Mouse (Mus musculus) kidney, adult 9 months (tissue): ENCODE measurements at regions not wholly inside any gene's neighbourhood (a gene's known extent, or its start where the extent isn't known, plus 50 kb on each side); places are given as distances from the start of the nearest gene placed in this dataset.

Experiments
- DNase-seq: peaks from one replicate; pipeline ENCODE4 v3.0.0; 2022

DNA sequence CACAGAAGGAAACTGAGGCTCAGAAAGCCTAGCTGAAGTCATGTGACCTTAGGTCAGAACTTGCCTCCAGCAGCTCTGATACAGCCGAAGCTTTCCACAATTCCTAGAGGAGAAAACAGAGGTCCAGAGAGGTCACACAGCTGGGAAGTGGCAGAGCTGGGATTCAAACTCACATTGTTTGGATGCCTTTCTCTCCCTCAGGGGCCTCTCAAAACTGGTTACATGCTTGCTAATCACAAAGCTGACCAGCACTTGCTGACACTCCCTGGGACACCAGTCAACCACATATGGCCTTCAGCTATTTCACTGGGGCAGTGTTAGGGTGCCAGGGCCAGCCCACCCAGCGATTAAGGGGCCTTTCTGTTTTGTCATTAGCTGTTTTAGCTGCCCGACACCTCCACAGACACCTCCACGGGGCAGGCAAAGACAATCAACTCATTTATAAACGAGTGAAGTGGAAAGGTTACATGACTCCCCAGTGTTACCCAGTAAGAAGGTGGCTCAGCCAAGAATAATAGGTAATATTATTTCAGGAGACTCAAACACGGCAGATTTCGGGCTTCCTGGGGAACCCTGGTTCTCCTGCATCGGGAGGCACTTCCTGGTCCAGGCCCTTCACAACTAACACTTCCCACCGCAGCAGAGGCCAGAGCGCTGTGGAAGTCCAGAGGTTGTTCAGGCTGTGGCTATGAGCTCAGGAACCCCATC, 71.4 kb downstream of the 2410131K14Rik start:
- no peak for DNase-seq

DNA sequence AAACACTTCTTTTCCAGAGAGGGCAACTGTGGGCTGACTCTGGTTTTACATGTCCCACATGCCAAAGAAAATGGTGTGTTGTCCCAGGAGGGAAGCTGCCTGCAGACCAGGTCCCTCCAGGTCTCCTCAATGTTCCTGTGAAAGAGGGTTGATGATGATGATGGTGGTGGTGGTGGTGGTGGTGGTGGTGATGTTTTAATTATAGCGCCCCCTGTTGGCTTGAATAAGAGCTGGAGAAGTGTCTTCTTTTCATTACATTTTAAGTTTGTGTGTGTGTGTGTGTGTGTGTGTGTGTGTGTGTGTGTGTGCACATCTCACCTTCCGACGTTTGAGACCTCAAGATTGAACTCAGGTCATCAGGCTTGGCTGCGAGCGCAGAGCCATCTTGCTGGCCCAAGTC, 73.0 kb downstream of the 2410131K14Rik start:
- no peak for DNase-seq

DNA sequence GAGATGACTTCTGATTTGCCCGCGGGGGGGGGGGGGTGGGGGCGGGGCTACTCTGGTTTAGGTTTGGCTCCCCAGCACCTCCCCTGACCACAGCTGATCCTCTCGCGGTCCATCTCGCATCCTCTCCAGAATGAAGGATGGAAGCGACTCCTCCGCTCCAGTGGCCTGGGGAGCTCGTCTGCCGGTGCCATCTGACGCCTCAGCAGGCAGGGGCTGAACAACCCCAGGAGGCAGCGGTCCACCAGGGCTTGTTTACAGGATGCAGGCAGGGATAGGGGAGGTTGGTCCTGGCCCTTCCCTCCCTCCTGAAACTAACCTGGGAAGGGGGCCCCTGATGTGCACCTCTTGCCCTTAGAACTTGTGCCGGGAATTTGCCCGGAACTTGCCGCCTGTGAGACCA, 73.9 kb downstream of the 2410131K14Rik start:
- no peak for DNase-seq

DNA sequence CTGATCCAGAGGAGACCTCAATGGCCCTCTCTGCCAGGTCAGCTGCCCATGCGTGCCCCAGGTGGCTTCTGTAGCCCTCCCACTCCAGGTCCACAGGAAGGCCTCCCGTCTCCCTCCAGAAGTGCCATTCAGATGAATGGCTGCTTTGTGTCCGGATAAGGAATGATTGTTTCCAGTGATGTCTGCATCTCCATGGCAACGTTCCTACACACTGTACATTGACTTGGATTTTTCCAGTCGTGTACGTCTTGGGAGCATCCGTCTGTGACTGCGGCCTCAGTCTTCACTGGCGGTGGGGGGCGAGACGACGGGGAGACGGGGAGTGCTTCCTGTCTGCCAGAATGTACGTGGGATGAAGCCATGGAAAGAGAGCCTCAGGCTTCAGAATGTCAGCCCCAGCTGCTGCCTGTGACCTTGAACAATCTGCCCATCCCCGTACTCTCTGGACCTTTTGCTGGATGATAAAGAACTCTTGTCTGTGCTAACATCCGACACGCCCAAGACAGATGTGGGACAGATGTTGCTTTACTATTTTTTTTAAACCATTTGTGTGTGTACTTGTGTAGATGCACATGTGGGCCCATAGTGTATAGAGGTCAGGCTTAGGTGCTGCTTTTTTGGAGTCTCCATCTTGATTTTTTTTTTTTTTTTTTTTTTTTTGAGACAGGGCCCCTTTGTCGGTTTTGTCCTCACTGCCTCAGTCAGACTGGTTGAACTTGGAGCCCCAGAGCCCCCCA, 76.9 kb downstream of the 2410131K14Rik start:
- no peak for DNase-seq

GRCm38 (mm10) chr5:118323151-118323550, 78.1 kb downstream of the 2410131K14Rik start:
- DNase-seq: no peak

DNA sequence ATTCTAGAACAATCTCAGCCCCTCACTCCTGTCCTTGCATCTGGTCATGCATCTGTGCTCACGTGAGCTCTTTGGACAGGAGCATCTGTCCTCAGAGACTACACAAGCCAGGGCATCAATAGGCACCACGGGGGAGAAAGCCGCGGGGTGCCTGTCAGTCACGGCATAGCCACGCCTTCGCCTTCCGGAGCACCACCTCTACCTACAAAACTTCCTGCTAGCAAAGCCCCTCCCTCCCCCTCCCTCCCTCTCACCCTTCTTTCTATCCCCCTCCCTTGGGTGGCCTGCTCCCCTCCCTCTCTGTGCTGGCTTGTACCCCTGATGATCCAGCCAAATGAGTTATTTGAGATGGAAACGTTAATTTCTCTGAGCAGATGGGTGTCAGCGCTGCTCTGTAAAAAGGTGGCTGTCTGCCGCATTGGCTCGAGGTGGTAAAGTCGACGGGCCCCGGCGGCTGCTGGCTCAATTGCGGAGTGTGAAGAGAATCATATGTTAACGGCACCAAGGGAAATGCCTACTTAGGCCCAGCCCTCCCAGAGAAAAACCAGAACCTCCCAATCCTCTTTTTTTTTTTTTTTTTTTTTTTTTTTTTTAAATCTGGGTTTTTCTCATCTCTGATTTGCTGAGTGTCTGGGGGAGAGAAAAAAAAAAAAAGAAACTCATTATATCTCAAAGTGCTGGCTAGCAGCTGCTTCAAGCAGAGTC, 82.0 kb downstream of the 2410131K14Rik start:
- DNase-seq: no peak

DNA sequence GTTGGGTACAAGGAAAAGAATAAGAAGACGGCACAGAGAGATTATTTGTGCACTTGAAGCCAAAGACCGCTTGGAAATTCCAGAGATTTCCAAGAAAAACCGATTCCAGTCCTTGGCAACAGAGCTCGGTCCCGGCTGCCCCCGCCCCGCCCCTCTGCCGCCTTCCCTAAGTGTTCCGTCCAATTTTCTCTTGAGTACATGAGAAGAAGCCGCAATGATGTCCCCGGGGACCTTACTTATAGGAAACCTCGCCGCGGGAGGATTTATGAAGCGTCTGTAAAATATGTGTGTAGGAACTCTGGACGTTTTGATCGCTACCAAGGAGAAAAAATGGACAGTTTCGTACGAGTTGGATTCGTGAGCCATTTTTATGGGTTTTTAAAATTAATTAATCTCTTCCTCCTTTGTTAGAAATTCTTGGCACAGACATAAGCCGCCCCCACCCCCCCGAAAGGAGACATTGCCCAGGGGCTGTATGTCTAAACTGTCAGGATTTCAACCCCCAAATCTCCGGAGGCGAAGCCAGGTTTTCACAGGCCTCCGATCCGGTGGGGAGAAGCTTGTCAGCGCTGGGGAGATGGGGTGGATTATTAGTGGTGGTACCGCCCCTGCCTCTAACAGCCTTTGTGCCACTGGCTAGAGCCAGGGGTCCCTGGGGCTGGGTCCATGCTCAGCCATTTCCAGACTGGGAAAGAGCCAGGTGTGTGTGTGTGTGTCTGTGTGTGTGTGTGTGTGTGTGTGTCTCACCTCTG, 83.1 kb downstream of the 2410131K14Rik start:
- peak; percentile 18 for DNase-seq

DNA sequence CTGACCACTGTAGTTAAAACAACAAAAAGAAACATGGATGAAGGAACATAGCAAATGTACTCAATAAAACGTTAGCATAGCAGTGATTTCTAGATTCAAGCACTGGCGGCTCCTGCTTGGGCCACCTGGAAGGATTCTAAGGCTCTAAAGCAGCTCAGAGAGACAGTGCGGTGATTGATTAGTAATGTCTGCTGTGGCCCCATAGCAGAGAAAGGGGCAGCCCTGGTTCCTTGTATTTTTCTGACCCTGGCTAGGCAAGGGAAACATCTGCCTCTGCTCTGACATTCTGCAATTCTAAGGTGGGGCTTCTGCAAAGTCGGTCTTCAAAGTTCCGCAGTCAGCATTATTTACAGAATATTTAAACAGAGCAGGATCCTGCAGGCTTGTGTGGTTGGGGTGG, 84.1 kb downstream of the 2410131K14Rik start:
- no peak for DNase-seq

DNA sequence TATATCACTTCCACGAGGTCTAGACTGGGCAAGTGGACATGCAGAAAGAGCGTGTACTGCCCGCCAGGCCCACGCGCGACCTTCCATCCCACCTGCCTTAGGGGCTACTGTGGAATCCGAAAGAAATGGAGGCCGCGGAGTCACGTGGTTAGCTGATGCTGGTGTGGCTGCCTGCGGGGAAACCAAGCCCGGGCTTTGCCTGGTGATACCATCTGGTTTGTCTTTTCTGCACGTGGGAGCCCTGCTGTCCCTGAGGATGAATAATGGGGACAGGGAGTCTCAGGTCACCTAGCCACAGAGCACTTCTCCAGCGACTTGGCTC, 86.2 kb downstream of the 2410131K14Rik start:
- DNase-seq: no peak

DNA sequence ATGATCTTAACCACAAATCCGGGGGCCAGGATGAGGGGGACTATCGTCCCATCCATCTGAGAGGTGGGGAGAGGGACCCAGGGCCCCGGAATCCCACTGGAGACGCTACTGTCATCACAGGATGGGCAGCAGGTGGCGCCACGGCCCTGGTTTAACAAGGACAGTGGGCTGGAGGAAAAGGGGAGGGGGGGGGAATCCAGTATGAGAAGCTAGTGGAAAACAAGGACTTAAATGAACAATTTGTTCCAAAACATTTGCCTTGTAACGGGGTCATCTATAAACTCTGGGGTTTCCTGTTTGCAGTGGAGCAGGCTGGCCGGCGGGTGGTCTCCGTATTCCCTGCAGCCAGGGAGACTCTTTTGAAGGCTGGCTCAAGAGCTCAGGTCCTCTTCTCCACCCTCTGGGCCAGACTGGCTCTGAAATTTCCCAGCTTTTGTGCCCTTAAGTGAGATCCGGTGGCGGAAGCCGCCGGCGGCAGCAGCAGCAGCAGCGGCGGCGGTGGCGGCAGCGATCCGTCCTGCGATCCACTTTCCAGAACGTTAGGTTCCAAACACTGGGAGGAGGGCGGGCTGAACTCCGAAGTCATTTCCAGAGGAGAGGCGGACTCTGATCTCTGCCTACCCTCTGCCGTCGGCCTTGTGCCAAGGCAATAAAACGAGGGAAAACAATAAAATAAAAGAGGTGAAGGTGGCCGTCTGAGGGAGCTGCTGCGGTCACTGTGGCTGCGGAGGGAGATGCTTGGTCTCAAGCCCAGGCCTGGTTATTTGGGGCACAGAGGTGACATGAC, 86.8 kb downstream of the 2410131K14Rik start:
- peak; percentile 88 for DNase-seq

DNA sequence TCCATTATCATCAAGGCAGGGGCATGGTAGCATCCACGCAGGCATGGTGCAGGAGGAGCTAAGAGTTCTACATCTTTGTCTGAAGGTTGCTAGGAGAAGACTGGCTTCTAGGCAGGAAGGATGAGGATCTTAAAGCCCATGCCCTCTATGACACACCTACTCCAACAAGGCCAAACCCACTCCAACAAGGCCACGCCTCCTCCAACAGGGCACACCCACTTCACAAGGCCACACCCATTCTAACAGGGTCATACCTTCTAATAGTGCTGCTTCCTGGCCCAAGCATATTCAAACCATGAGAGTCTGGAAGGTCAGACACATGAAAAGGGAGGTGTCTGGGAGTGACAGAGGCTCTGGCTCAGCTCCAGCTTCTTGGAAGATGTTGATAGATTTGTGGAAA, 89.0 kb downstream of the 2410131K14Rik start:
- no peak for DNase-seq

- no peak for DNase-seq
These were observed 93.2 kb downstream of the 2410131K14Rik start for GRCm38 (mm10) chr5:118338186-118338585.

DNA sequence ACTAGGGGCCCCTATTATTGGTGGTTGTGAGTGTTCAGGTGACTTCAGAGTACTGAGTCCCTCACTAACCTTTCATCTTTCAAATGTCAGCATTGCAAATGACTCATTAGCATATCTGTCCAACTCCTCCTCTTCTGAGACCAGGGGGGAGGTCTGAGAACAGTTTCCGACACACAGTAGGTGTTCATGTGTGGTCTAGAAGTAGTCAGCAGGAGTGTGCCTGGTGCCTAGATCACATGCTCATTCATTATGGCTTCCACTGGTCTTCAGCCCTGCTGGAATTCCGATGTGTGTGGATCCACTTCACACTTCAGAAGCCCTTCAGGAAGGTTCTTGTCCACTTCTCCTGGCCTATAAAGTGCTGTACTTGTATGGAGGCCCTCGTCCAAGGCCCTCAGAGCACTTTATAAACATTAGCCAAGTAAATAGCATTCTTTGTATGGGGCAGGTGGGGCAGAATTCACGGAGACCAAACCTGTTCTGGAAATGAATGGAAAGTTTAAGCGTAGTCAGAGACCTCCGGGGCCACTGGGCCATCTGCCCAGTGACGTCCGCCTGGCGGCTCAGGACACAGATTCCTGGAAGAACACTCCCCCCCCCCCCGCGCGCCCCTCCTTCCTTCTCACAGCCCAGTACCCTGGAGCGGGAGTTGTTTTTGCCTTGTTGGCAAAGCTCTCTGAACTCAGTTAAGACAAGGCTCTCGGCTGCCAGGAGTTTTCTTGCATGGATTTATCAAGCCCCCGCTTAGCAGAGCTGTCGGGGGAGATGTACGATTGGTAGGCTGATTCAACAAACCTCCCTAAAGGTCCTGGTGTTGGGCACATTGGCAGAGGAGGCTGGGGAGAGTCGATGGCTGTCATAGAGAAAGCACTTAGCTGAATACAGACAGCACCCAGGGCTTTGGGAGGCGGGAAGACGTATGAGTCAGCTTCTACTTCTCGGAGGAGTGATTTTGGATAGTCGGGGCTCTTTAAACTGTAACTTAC, 94.9 kb downstream of the 2410131K14Rik start:
- DNase-seq: peak; percentile 82

GRCm38 (mm10) chr5:118343444-118344320, 98.7 kb downstream of the 2410131K14Rik start:
- DNase-seq: no peak

DNA sequence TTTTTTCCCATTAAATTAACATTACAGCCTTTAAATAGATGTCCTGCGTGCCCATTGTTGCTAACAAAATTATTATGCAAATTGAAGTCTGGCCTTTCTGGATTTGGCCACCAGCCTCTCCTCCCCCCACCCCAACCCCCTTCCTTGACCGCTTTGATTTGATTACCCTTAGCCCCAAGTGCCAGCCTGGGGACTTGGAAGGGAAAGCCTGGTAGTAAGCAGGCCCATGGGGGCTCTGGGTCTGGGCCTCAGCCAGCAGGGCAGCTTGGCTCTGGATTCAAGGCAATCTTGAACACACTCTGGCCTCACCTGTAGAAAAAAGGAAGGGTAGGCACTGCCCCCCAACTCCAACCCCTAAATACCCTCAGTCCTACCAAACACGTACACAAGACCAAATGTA, 100.2 kb downstream of the 2410131K14Rik start:
- no peak for DNase-seq

- DNase-seq: no peak
These were observed 104.0 kb downstream of the 2410131K14Rik start for GRCm38 (mm10) chr5:118349057-118349456.

- DNase-seq: no peak
These were observed 106.3 kb downstream of the 2410131K14Rik start for GRCm38 (mm10) chr5:118351301-118351700.

DNA sequence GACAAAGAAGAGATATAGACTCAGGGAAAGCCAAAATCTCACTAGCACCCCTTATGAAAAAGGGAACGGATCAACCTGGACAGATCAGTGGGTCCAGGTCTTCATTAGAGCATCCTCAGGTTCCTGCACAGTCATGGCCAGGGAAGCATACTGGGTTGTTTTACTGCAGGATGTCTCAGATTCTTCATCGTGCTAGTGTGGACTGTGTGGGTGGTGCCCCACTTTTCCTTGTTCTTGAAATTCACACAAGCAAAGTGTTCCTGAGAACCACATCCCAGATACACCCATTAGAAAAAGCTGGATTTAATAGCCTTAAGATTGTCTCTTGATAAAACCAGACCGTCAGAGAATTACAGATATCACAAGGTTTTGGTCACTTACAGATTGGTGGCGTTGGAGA, 107.1 kb downstream of the 2410131K14Rik start:
- DNase-seq: no peak

GRCm38 (mm10) chr5:118353061-118353460, 108.0 kb downstream of the 2410131K14Rik start:
- DNase-seq: no peak

DNA sequence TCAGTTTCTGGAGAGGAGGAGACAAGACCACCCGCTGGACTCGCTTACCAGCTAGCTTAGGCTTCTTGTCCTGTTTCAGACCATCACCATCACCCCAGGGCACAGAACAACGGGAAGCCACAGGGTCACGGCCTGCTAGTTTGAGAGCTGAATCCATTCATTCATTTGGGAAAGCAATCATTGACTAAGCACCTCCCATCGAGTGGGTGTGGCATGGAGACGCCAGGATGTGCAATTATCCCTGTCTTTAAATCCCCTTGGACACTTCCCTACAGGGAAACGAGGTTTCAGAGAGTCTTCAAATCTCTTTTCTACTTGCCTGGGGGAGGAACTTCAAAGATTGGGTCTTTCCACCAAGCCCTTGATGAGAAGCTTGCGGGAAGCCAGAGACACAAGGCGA, 108.7 kb downstream of the 2410131K14Rik start:
- DNase-seq: no peak
